Mouse (Mus musculus) intestine, embryonic 14.5 days (tissue): Measurements from ENCODE around the gene Nmnat2. TPM values are rescaled to one million over a fixed set of nuclear protein-coding genes. Genes with fewer than 3 reads are reported as not detected.

Experiments used
- ATAC-seq: fragments of 200-750 bp; cut with Nextera tagmentation; replicated peaks from 2 replicates; pipeline ENCODE4 v1.8.0; 2017; ENCODE audit warnings: low read depth, moderate number of reproducible peaks, moderate TSS enrichment, moderate library complexity; ENCODE audit not compliant: low FRiP score, low TSS enrichment
- DNase-seq: peaks from one replicate; pipeline ENCODE4 v3.0.0-alpha.2; 2018; ENCODE audit warnings: low spot score
- H3K27ac ChIP-seq: fragments of 300-500 bp; sonication (generic); 2 replicates; pipeline ENCODE4 v1.5.1; 2014; ENCODE audit warnings: low read depth, mild to moderate bottlenecking, control low read depth
- H3K27me3 ChIP-seq: fragments of 300-500 bp; sonication (generic); replicated peaks from 2 replicates; pipeline ENCODE4 v1.6.1; 2014; ENCODE audit warnings: low read length, control low read depth; ENCODE audit not compliant: control insufficient read depth, insufficient read depth
- H3K36me3 ChIP-seq: fragments of 300-500 bp; sonication (generic); 2 replicates; pipeline ENCODE4 v1.6.1; 2014; ENCODE audit warnings: low read length, control low read depth; ENCODE audit not compliant: control insufficient read depth, insufficient read depth
- H3K4me1 ChIP-seq: fragments of 300-500 bp; sonication (generic); replicated peaks from 2 replicates; pipeline ENCODE4 v1.6.1; 2014; ENCODE audit warnings: low read length, control low read depth, mixed read lengths; ENCODE audit not compliant: control insufficient read depth, insufficient read depth
- H3K4me2 ChIP-seq: fragments of 300-500 bp; sonication (generic); 2 replicates; pipeline ENCODE4 v1.6.1; 2014; ENCODE audit warnings: low read length
- H3K4me3 ChIP-seq: fragments of 300-500 bp; sonication (generic); 2 replicates; pipeline ENCODE4 v1.5.1; 2014; ENCODE audit warnings: low read depth, low read length, control low read depth, mixed read lengths
- H3K9ac ChIP-seq: fragments of 300-500 bp; sonication (generic); 2 replicates; pipeline ENCODE4 v1.6.1; 2014; ENCODE audit warnings: mild to moderate bottlenecking, low read length
- H3K9me3 ChIP-seq: fragments of 300-500 bp; sonication (generic); 2 replicates; pipeline ENCODE4 v1.6.1; 2016; ENCODE audit warnings: low read length, control low read depth; ENCODE audit not compliant: control insufficient read depth
- WGBS: fragments of 180-500 bp; shearing (Covaris S2); extraction: QIAGEN DNeasy Blood & Tissue Kit; methylation state at CpG from one replicate; pipeline ENCODE4 v1.1.7; 2014; 5-methylcytosine and 5-hydroxymethylcytosine counted together
- polyA plus RNA-seq: library from polyadenylated mRNA; unstranded; fragments of >200 nt; fragmentation: Nextera tagmentation; extraction: Ambion mirVana; gene quantifications from 2 replicates; pipeline ENCODE4 v1.2.1, GENCODE M21; 2014

Nmnat2 gene
- polyA plus RNA-seq, 1 experiment from 2014 or later = 3.5 TPM

- Histone ChIP-seq H3K4me1 (peaks cover 4% of the 10 kb centered on the region; the same call in 1 of the 2 replicates), H3K4me2 (peak overlapping the region; percentile 13; the same call in 1 of the 2 replicates), H3K27me3 (no peaks in the 10 kb centered on the region), H3K9me3 (no peaks in the 10 kb centered on the region), H3K4me3 (no peak overlapping the region), H3K27ac (peak overlapping the region; percentile 51), H3K9ac (no peak overlapping the region), H3K36me3 (no peaks in the 10 kb centered on the region)
- DNase-seq (peak; percentile 69), ATAC-seq (0 out of 2 replicates have a peak, but pooled peaks have one; percentile 36)
- WGBS = 17% methylated on average over 9 of the region's 9 CpGs
Measured at GRCm38 (mm10) chr1:153101327-153101880, 146.6 kb downstream of the Nmnat2 start.

- ATAC-seq = no peak
- no peak overlapping the region for H3K27ac ChIP-seq
Measured at GRCm38 (mm10) chr1:153102296-153103185, 147.7 kb downstream of the Nmnat2 start.

GRCm38 (mm10) chr1:153103186-153103554 lies 148.4 kb downstream of the Nmnat2 start:
- Histone ChIP-seq H3K36me3 (no peaks in the 10 kb centered on the region), H3K4me1 (peaks cover 4% of the 10 kb centered on the region; the same call in 1 of the 2 replicates), H3K27ac (no peak overlapping the region), H3K4me3 (no peak overlapping the region), H3K4me2 (no peak overlapping the region), H3K9me3 (no peaks in the 10 kb centered on the region), H3K27me3 (no peaks in the 10 kb centered on the region), H3K9ac (no peak overlapping the region)
- ATAC-seq = no peak
- 98% methylated on average over 8 of the region's 8 CpGs for WGBS
- DNase-seq = no peak

More at GRCm38 (mm10) chr1:153102296-153103185, 147.7 kb downstream of the Nmnat2 start:
- Histone ChIP-seq H3K4me3 (no peak overlapping the region), H3K4me2 (no peak overlapping the region), H3K36me3 (no peaks in the 10 kb centered on the region), H3K27me3 (no peaks in the 10 kb centered on the region), H3K4me1 (peaks cover 4% of the 10 kb centered on the region; the same call in 1 of the 2 replicates), H3K9me3 (no peaks in the 10 kb centered on the region), H3K9ac (no peak overlapping the region)
- WGBS = 95% methylated on average over 17 of the region's 17 CpGs
- no peak for DNase-seq

GRCm38 (mm10) chr1:153104804-153105203 lies 150.0 kb downstream of the Nmnat2 start:
- H3K4me3 ChIP-seq = no peak overlapping the region
- no peaks in the 10 kb centered on the region for H3K36me3 ChIP-seq
- H3K4me1 ChIP-seq = peaks cover 4% of the 10 kb centered on the region; the same call in 1 of the 2 replicates
- H3K27me3 ChIP-seq = no peaks in the 10 kb centered on the region
- ATAC-seq (no peak), DNase-seq (no peak)
- H3K4me2 ChIP-seq = no peak overlapping the region
- no peak overlapping the region for H3K27ac ChIP-seq
- H3K9me3 ChIP-seq = no peaks in the 10 kb centered on the region
- H3K9ac ChIP-seq = no peak overlapping the region
- WGBS = 75% methylated on average over 12 of the region's 12 CpGs

- Histone ChIP-seq H3K27ac (no peak overlapping the region), H3K9ac (no peak overlapping the region), H3K9me3 (no peaks in the 10 kb centered on the region), H3K27me3 (no peaks in the 10 kb centered on the region), H3K4me1 (peaks cover 4% of the 10 kb centered on the region; the same call in 1 of the 2 replicates), H3K4me3 (no peak overlapping the region), H3K4me2 (no peak overlapping the region), H3K36me3 (no peaks in the 10 kb centered on the region)
- no peak for ATAC-seq
- DNase-seq = no peak
- WGBS = 53% methylated on average over 7 of the region's 7 CpGs
Measured at GRCm38 (mm10) chr1:153107866-153108265, 153.1 kb downstream of the Nmnat2 start.

- Histone ChIP-seq H3K27ac (no peak overlapping the region), H3K36me3 (no peaks in the 10 kb centered on the region), H3K9me3 (no peaks in the 10 kb centered on the region), H3K27me3 (no peaks in the 10 kb centered on the region), H3K9ac (no peak overlapping the region), H3K4me2 (no peak overlapping the region), H3K4me1 (peaks cover 4% of the 10 kb centered on the region; the same call in 1 of the 2 replicates), H3K4me3 (no peak overlapping the region)
- no peak for DNase-seq
- WGBS = 83% methylated on average over 5 of the region's 5 CpGs
- ATAC-seq = no peak
Measured at GRCm38 (mm10) chr1:153109346-153109745, 154.6 kb downstream of the Nmnat2 start.

- Histone ChIP-seq H3K9ac (no peak overlapping the region), H3K36me3 (no peaks in the 10 kb centered on the region), H3K27ac (no peak overlapping the region), H3K4me3 (no peak overlapping the region), H3K4me2 (no peak overlapping the region), H3K4me1 (peaks cover 4% of the 10 kb centered on the region; the same call in 1 of the 2 replicates), H3K9me3 (no peaks in the 10 kb centered on the region), H3K27me3 (no peaks in the 10 kb centered on the region)
- 50% methylated on average over 3 of the region's 3 CpGs for WGBS
- DNase-seq (no peak), ATAC-seq (no peak)
Measured at GRCm38 (mm10) chr1:153109836-153110235, 155.0 kb downstream of the Nmnat2 start.

GRCm38 (mm10) chr1:153111596-153111995 lies 156.8 kb downstream of the Nmnat2 start:
- Histone ChIP-seq H3K9ac (no peak overlapping the region), H3K4me3 (no peak overlapping the region), H3K36me3 (no peaks in the 10 kb centered on the region), H3K27ac (no peak overlapping the region), H3K9me3 (no peaks in the 10 kb centered on the region), H3K4me1 (no peaks in the 10 kb centered on the region), H3K4me2 (no peak overlapping the region), H3K27me3 (no peaks in the 10 kb centered on the region)
- WGBS = 69% methylated on average over 4 of the region's 4 CpGs
- DNase-seq (no peak), ATAC-seq (no peak)
